Mouse (Mus musculus) cerebellum, adult 11 months (tissue): ENCODE results near the gene Ddx54.

Experiments used
- DNase-seq: peaks from one replicate; pipeline ENCODE4 v3.0.0; 2022

The Ddx54 gene

DNA sequence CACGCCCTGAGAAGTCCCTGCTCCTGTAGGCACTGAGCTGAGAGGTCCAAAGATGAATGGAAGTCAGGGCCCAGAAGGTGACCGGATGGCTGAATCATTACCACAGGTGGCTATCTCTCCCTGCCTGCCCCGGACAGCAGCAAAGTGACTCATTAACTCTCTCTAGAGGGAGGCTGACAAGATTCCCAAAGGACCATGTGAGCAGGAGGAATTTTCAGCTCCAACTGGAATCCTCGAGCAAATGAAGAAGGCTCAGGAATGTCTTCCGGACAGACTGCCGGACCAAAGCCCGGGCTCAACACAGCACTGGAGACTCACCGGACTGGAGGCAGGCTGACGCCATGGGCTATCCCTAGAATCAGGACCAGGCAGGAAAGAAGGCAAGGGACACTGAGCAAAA is 30.5 kb upstream of the Ddx54 start:
- no peak for DNase-seq

DNA sequence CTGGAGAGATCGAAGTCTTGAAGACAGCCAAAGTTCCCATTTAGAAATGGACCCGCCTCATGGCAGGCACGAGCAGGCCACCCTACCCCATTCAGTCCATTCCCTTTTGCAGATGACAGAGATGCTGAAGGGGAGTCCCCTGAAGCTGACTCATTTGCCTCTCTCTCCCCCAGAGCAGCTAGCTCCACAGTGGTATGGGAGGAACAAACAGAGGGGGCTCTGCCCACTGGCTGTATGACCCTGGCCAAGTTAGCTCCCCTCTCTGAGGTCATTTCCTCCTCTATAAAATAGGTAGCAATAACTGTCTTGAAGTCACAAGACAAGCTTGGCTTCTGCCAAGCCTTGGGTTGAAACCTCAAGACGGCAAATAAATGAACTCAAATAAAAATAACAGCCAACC is 29.0 kb upstream of the Ddx54 start:
- no peak for DNase-seq

DNA sequence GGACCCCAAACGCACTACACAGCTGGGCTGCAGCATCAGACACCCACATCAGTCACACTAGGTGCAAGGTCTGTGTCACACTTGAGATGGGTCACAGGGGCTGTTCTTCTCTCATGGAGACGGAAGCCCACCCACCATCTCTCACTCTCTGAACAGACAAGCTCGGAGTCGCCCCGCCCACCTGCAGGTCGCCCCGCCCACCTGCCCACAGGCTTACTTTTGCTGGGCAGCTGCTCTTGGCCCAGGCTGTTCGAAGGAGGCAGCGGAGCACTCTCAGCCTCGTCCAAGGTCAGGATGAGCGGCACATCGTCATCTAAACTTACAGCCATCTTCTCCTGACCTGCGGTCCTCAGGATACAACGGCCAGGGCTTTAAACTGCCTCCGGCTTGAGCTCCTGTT is 27.6 kb upstream of the Ddx54 start:
- no peak for DNase-seq

DNA sequence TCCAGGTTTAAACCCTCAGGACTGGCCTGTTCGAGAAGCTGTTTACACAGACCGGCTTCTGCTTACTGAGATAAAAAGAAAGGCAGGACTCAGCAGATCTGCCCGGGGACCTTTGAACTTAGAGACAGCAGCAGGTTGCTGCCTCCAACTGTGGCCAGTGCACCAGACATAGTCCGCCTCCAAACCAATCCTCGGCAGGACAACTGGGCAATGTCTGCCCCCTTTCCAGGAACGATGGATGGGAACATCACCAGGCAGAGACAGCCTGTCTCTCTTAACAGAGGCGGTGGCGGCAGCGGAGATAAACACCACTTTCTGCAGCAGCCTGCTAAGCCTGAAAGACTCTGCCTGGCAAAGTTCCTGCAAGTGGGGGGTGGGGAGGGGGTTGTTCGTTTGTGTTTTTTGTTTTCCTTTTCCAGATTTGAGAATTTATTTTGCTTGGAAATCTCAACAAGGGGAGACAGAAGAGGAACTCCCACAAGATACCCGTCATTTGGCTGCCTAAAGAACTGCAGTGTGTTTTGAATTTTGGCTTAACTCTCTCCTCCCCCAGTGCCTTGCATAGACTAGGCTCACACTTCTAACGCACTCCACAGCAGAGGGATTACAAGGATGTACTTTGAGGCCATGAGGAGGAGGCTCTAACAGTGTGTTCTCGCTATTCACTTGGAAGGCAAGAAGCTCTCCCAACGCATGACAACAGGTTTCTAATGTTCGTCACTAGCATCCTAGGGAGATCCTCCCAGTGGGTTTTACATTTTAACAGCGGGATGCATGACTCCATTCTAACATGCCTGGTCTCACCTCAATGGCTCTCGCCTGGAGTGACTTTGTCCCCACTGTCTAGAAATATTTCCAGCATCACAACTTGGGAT is 25.6 kb upstream of the Ddx54 start:
- no peak for DNase-seq

DNA sequence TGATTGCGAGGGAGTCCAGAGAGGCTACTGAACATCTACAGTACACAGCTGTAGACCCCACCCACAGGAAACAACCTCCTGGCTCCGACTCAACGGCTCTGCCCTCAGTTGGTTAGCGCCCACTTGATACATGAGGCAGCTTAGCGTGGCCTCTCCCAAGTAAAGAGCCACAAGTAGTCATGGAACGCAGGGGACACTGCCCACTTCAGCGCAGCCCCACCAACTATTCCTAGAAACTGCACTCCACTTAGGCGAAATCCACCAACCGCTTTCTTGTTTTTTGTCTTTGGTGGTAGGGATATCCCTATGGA is 25.0 kb upstream of the Ddx54 start:
- DNase-seq, result no peak

DNA sequence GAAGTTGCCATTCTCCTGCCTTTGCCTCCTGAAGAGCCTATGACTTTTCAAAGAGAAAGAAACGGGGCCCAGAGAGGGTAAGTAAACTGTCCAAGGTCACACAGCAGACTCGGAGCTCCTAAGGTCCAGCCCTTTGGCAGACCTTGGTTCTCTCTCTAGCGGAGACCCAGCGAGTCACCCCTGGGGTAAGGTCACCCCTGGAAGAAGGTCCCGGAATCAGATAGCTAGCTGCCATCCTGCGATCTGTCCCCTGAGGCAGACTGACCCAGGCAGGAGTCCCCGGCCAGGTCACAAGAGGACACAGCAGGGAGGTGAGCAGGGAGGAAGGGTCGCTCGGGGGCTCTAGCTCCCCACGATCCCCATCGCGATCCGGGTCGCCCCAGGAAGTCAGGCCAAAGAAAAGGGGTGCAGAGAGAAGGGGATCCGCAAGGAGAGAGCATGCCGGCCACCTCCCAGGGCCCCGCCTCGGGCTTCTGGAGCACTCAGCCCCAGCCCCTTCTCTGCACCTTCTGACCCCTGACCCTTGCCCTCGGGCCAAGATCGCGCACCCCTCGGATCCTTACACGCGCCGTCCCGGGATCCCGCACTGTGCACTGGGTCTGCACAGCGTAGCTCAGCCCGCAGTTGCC is 24.5 kb upstream of the Ddx54 start:
- DNase-seq, result no peak

DNA sequence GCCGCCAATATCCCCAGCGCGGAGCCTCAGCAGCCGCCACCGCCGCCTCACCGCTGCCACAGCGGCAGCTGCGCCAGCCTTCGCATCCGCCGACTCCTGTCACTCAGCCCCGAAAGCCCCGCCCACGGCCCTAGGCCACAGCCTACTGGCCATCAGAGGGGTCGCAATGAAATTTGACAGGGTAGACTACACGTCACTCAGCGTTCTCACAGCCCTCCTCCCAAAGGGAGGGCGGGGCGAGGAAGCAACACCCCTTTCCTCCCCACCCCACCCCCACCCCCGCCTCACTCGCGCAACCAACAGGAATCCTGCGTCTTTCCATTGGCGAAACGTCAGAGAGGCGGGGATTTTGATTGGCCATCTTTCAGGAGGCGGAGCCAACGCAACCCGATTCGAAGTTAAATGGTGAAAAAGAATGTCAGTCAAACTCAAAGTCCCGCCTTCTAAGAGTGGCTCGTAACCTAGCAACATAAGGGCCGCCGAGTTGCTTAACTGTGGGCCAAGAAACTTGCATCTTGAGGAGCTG is 23.9 kb upstream of the Ddx54 start, which contains the start of the genes Tpcn1 and Iqcd:
Gene Tpcn1, minus strand, starts transcription at position 105 of the 526 bp plus-strand sequence.
Gene Iqcd, plus strand, starts transcription at position 448 of the 526 bp plus-strand sequence.
- peak; percentile 98 for DNase-seq

DNA sequence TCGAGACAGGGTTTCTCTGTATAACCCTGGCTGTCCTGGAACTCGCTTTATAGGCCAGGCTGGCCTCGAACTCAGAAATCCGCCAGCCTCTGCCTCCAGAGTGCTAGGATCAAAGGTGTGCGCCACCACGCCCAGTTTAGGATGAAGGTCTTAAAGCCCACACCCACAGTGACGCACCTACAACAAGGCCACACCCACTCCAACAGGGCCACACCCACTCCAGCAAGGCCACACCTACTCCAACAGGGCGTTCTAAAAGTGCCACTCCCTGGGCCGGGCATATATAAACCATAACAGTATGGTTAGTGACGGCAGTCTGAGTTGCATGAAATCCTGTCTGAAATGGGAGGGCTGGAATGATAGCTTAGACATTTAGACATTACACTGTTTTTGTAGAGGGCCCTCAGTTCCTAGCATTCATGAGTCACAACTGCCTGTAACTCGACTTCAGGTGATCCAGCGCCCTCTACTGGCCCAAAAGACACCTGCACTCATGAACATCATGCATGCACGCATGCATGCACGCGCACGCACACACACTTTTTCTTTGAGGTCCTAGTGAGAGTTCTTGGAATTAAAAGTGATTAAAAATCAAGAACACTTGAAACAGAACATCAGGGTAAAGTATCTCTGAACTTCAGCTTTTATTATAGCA is 22.1 kb upstream of the Ddx54 start:
- no peak for DNase-seq

DNA sequence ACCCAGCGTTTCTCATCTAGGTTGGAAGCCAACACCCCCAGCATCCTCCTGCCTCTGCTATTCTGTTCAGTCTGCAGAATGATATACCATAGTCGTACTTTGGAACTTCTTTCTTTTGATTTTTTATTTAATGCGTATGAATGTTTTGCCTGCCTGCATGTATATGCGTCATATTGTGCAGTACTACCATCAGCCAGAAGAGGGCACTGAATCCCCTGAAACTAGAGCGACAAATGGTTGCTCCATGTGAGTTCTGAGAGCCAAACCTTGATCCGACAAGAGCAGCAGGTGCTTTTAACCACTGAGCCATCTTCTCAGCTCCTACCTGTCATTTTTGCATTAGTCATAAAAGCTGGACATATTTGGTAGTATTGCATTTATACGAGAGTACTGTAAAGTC is 20.4 kb upstream of the Ddx54 start:
- DNase-seq, result no peak

DNA sequence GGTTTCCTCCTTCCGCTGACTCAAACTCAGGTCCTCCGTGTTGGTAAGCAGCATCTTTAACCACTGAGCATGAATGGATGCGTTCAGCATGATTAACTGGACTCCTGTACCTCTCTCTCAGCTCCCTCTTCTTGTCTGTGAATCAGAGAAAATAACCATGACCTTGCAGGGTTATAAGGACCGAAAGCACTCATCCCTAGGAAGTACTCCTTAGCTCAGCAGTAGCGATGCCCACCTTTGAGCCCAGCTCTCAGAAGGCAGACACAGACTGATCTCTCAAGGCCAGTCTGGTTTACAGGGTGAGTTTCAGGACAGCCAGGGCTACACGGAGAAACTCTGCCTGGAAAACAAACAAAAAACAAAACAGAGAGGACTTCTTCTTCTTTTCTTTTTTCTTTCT is 18.1 kb upstream of the Ddx54 start:
- DNase-seq, result no peak

DNA sequence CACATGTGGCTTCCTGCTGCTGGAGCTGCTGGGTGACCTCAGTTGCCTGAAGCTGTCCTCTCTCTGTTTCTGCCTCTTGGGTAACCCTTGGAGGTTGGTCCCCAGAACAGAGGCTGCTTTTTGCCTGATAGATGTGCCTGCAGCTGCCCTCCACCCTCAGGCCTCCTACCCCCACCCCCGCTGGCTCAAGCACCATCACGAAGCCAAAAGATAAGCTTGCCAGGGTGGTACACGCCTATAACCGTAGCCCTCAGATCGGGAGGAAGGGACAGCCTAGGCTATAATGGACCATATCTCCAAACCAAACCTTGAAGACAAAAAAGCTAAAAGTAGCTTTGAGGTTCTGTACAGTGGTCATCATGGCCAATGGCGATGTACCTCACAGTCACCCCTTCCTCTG is 12.9 kb upstream of the Ddx54 start:
- no peak for DNase-seq

DNA sequence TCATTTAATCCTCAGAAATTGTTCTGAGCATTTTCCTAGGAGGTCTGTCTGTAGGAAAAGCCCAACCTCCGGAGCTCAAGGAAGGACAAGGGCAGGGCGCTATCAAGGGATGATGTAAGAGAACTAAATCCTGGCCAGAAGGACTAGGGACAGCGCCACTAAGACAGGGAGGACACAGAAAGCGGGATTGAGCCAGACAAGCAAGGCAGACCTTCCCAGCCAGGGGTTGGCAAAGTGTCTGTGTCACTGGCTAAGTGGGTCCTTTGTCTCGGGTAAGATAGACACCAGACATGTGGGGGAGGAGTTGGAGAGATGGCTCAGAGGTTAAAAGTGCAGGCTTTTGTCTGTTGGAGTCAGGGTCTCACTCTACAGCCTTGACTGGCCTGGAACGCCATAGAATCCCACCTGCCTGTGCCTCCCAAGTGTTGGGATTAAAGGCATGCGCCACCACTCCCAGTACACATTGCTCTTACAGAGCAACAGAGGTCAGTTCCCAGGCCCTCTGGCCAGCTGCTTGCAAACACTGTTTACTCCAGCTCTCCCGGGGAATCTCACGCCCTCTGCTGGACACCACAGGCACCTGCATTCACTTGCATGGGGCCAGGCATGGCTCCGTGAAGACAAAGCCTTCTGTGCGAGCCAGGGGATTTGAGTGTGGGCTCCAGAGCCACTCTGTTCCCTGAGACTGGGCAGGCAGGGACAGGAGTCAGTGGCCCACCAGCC is 11.4 kb upstream of the Ddx54 start:
- no peak for DNase-seq

DNA sequence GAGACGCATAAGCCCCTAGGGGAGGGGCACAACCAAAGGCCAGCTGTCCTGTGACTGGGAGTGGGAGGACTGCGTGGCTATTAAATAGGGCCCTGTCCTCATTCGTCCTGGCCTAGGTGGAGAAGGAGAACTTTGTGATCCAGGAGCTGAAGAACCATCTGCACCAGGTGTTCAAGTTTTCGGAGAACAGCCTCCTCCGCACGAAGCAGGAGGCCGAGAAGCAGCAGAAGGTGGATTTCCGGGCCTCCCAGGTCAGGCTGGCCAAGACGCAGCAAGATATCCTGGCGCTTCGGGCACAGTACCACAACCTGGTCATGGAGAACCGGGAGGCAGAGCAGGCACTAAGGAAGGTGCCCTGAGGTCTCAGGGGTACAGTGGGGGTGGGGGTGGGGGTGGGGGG is 10.3 kb upstream of the Ddx54 start:
- no peak for DNase-seq

DNA sequence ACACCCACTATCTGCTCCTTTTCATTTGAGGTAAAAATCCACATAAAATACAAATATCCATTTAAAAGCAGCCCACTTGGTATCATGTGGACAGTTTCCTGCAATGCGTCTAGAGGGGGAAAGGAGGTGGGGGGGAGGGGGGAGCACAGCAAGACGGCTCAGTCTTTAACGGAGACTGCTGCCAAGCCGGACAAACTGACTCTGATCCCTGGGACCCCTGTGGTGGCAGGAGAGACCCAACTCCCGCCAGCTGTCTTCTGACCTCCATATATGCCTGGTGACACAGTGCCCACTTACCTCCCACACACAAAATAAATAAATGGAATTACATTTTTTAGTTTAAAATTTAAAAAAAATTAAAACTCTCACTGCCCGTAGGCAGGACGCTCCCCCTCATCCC is 9.0 kb upstream of the Ddx54 start:
- no peak for DNase-seq

DNA sequence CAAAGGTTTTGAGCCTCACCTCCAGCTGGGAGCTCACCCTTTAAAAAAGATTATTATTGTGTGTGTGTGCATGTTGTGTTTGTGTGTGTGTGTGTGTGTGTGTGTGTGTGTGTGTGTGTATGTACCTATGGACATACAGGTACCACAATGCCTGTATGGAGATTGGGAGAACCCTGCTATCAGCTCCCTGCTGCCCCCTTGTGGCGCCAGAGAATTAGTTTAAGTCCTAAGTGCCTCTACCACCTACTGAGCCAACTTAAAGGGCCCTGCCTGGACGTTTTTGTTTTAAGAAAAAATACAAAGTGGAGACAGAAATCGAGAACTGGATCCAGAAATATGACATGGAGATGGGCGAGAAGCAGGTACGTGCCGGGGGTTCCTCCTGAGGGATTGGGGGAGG is 7.7 kb upstream of the Ddx54 start:
- DNase-seq, result peak; percentile 88

DNA sequence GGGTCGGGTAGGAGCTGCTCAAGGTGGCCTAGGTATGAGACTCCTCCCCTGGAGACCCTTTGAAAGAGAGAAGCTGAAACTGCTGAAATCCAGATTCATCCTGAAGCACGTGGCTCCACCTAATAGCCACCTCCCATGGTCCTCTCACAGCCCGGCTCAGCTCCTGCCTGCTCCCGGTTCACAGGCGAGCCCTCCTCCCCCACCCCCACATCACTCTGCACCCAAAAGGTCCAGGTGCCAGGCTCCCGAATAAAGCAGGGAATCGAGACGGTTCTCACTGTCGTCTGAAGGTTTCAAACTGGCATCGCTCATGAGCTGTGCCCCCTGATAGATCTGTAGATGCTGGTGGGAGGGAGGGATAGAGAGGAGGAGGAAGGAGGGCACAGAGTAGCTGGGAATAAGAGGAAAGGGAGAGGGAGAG is 7.3 kb upstream of the Ddx54 start:
- no peak for DNase-seq

DNA sequence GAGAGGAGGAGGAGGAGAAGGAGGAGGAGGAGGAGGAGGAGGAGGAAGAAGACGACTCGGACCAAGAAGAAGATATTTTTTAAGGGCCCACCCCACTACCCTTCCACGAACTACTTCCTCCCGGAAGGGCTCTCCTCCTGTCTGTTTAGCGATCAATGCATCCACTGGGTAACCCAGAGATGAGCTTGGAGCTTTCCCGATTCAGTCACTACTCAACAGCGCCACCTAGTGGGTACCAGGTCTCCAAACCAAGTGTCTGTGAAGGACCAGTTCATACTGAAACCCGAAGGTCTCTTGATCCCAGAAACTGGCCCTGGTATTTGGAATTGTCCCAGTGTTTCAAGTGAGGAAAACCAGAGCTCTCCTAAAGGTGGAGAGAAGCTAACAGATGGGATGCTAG is 6.9 kb upstream of the Ddx54 start:
- DNase-seq, result peak; percentile 91

DNA sequence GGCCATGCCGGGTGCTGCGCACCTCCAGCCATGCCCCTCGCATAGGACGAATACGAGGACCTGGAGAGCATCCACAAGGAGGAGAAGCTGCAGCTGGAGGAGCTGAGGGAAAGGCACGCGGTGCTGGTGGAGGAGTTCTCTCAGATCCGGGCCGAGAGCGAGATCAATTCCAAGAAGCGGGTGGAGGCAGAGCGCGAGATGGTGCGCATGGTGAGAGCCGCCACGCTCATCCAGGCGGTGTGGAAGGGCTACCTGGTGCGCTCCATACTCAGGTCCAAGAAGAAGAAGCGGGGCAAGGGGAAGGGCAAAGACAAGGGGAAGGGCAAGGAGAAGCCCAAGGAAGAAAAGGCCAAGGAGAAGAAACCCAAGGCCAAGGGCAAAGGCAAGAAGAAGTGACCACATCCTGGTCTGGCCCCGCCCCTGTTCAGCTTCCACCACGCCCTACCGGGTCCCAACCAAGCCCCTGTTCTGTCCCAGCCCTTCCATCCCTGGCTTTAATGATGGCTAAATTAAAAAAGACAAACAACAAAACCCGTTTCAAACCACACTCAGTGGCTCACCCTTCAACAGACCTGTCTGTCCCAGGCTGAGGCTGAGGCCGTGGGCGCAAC is 5.8 kb upstream of the Ddx54 start:
- no peak for DNase-seq

DNA sequence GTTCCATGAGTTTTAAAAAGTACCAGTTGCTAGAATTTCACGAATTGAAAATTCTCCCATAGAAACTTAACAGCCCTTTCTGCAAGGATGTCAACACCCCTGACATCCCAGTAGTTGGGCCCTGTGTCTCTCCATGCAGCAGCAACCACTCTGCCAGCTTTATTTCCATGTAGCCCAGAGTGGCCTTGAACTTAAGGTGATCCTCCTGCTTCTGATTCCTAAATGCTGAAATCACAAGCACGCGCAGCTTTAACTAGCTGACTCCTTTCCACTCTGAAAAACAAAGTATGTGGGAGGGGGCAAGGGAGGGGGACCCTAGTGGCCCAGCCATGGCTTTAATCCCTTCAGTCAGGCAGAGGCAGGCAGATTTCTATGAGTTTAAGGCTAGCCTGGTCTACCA is 5.2 kb upstream of the Ddx54 start:
- no peak for DNase-seq

DNA sequence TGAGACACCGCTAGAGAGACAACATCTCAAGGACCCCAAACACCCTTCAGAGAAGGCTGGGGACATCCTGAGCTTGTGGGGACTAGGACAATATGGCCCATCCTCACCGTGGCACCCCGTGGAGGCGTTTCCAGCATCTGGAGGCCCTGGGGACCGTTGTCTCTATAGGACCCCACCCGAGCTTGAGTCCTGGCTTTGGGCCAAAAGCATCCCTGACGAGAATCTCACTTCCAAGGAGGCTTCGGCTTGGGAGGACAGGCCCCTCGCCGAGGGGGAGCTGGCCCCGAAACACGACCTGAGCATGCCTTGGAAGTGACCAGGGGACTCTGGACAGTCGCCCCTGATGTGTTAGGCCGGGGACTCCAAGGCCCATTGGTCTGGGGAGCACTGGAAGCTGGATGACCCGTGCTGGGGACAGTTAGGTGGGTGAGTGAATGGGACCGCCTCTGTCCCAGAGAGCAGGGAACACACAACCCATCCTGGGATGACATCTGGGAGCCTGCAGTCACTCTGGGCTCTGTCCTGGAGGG is 3.2 kb upstream of the Ddx54 start:
- DNase-seq, result no peak

DNA sequence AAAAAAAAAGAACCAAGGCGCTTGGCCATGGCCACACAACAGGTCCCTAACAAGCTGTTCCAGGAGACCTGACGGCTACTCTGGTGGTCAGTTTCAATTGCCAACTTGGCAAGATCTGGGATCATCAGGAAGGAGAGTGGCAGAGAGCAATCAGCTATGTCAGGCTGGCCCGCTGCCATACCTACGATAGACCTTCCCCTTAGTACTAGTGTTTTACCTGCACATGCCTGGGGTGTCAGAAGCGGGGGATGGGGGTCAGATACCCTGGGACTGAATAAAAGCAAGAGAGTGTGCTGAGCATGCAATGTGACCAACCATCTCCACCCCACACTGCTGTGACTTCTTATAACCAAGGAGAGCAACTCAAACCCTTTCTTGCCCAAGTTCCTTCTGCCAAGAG is 1.6 kb upstream of the Ddx54 start:
- no peak for DNase-seq

DNA sequence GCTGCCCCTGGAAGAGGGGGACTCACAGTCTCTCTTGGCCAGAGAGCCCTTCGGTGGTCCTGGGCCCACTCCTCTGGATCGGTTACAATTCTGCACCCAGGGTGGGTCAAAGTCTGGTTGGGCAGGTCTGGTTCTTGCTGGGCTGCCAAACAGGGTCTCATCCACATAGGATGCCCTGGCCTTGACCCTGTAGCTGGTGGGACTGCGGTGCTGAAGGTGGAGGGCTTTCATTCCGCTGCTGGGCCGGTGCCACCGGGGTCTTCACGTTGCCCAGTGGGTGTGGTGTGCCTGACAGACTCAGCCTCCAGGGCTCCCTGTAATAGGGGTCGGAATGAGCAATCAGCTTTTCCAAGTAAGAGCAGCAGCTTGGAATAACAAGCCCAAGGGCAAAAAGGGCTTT is 1.1 kb upstream of the Ddx54 start:
- DNase-seq, result no peak
